In genomic region chr6:99904044-99904443, GRCm38 (mm10) we compare ENCODE assay signal across 8 mouse cellular contexts.
DNase-seq lines count a peak whose midpoint lies in the region; ATAC-seq and TF ChIP-seq lines count a peak whose summit lies in the region.
"Not testable (repeated sequence)": the region's sequence is repeated elsewhere in the genome, so short reads cannot be mapped to it uniquely, and the experiment has no call there.

No protein-coding gene starts in this region.

- TF ChIP-seq POLR2A in MEL (IDR thresholded peaks at IDR 0.05; ENCODE audit: control insufficient read depth in 1 of 2, insufficient read depth in 1 of 2, low read depth in 1 of 2, low read length in 2 of 2, poor library complexity in 1 of 2), result not testable (repeated sequence)

- H3K9ac ChIP-seq in MEL (ENCODE audit: control insufficient read depth, low read depth, low read length, poor library complexity, severe bottlenecking); liver, embryonic 14.5 days (replicated peaks): not testable (repeated sequence)

- not testable (repeated sequence) for H3K4me3 ChIP-seq in MEL (ENCODE audit: control insufficient read depth in 1 of 2, insufficient read depth in 1 of 2, low read depth in 2 of 2, low read length in 2 of 2); layer of hippocampus, adult 2 months; liver, embryonic 14.5 days (ENCODE audit: insufficient read depth in 1 of 2, low read depth in 2 of 2, low read length in 2 of 2)

- H3K79me2 ChIP-seq in MEL (ENCODE audit: control insufficient read depth, insufficient read depth, low read length, poor library complexity), result not testable (repeated sequence)

- not testable (repeated sequence) for H3K4me1 ChIP-seq in MEL (ENCODE audit: control insufficient read depth in 1 of 2, insufficient read depth in 2 of 2, low read length in 2 of 2); liver, embryonic 14.5 days (replicated peaks; ENCODE audit: control insufficient read depth in 2 of 2, insufficient read depth in 2 of 2, low read length in 1 of 2)

- TF ChIP-seq RAD21 in MEL (IDR thresholded peaks at IDR 0.05; ENCODE audit: low read depth, low read length), result peak; percentile 45

- not testable (repeated sequence) for H3K4me2 ChIP-seq in liver, embryonic 14.5 days (ENCODE audit: low read depth)

- intact Hi-C loops in heart, postnatal 25 days (cut with DNase I), result loop anchor here (5.0 kb wide), 2 partner anchors 238 to 383 kb away; partner anchors contain the start of gene Rybp

- peak; percentile 62; the same call in 1 of the 2 replicates for ATAC-seq in frontal cortex, adult (ENCODE audit: low TSS enrichment)
- not testable (repeated sequence) for ATAC-seq in liver, embryonic 14.5 days (ENCODE audit: insufficient read depth)

- DNase-seq in MEL (ENCODE audit: low read depth, low spot score), result peak; percentile 38
- DNase-seq in cerebellum, adult 18-20 months, result peak; percentile 83 to 84
- peak; percentile 9 for DNase-seq in heart, postnatal 25 days (ENCODE audit: low spot score)
- peak; percentile 61 to 84 for DNase-seq in layer of hippocampus, adult 2 months (ENCODE audit: low spot score in 2 of 2)
- not testable (repeated sequence) for DNase-seq in liver, embryonic 14.5 days (ENCODE audit: low read depth in 3 of 3, low spot score in 3 of 3)
- peak; percentile 57 for DNase-seq in ovary, postnatal 10 days (ENCODE audit: low spot score)
- peak; percentile 50 for DNase-seq in thymus, postnatal 4 days

- H3K27me3 ChIP-seq in MEL (ENCODE audit: control insufficient read depth in 1 of 2, insufficient read depth in 2 of 2, low read length in 2 of 2); liver, embryonic 14.5 days (ENCODE audit: control insufficient read depth, insufficient read depth, low read length): not testable (repeated sequence)

- H3K36me3 ChIP-seq in MEL (ENCODE audit: control insufficient read depth in 1 of 2, insufficient read depth in 2 of 2, low read length in 2 of 2); liver, embryonic 14.5 days (replicated peaks; ENCODE audit: control insufficient read depth, insufficient read depth, low read depth): not testable (repeated sequence)

- not testable (repeated sequence) for H3K27ac ChIP-seq in MEL (ENCODE audit: control insufficient read depth, low read depth, low read length); layer of hippocampus, adult 2 months; liver, embryonic 14.5 days

- not testable (repeated sequence) for H3K9me3 ChIP-seq in MEL (replicated peaks; ENCODE audit: insufficient read depth, low read length); liver, embryonic 14.5 days (ENCODE audit: control insufficient read depth, low read length)

- TF ChIP-seq EP300 in MEL (IDR thresholded peaks at IDR 0.05; ENCODE audit: low read depth in 1 of 2, low read length in 2 of 2); liver, embryonic 14.5 days (IDR thresholded peaks at IDR 0.05; ENCODE audit: low read depth): not testable (repeated sequence)

- TF ChIP-seq CTCF in MEL (IDR thresholded peaks at IDR 0.05 in 2 of 3, conservative IDR thresholded peaks at IDR 0.05 in 1 of 3; ENCODE audit: control insufficient read depth in 1 of 3, insufficient read depth in 1 of 3, low read depth in 2 of 3, low read length in 3 of 3, poor library complexity in 1 of 3, severe bottlenecking in 1 of 3), result peak; percentile 22 to 63 (median 57); a peak in 5 of 6 replicates
- TF ChIP-seq CTCF in layer of hippocampus, adult 2 months (conservative IDR thresholded peaks at IDR 0.05), result peak; percentile 79
- peak; percentile 52; the same call in 1 of the 2 replicates for TF ChIP-seq CTCF in liver, embryonic 14.5 days (IDR thresholded peaks at IDR 0.05; ENCODE audit: low read depth)

TF ChIP-seq in MEL, 35 proteins besides CTCF, POLR2A, EP300 and RAD21:
- TF ChIP-seq ZC3H11A (IDR thresholded peaks at IDR 0.05; ENCODE audit: low read depth, low read length), result peak; percentile 41
- peak; percentile 69 for TF ChIP-seq SMC3 (IDR thresholded peaks at IDR 0.05; ENCODE audit: low read depth, low read length)
TF ChIP-seq in MEL: peak in this region for 2; not testable (repeated sequence) for 33.
